Mouse (Mus musculus) lung, adult 10 weeks (tissue): ENCODE data around the gene Olfr171. TPM values are rescaled to one million over a fixed set of nuclear protein-coding genes. Genes with fewer than 3 reads are reported as not detected.

ENCODE experiments used
- polyA plus RNA-seq: library from polyadenylated mRNA; stranded (reverse); fragments of 350-450 nt; fragmentation: Illumina TruSeq; extraction: RNeasy Lipid Tissue Mini Kit (QIAGEN cat#74804); gene quantifications from one replicate; pipeline ENCODE4 v1.2.3, GENCODE M21; 2014; ENCODE audit warnings: low read depth, low replicate concordance; ENCODE audit not compliant: insufficient read depth

Gene Olfr171
- not detected for polyA plus RNA-seq

DNA sequence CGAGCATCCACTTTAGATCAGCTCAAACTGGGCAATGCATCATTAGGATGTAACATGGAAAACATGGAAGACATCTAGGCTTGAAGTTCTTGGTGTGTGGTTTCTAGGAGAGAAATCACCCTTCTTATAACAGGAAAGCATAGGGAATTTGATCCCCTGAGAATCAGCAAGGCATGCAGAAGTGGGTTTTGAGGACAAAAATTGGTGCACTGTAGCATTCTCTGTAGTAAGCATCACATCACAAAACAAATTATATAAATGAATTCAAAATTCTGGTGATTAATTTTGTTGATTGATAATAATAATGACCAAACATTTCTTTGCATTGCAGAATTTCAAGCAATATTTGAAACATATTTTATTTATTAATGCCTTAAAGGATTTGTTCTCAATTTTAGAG lies at the start of gene Olfr171:
TSS of gene Olfr171 (minus strand) at position 101 of the 400 bp plus-strand sequence.

DNA sequence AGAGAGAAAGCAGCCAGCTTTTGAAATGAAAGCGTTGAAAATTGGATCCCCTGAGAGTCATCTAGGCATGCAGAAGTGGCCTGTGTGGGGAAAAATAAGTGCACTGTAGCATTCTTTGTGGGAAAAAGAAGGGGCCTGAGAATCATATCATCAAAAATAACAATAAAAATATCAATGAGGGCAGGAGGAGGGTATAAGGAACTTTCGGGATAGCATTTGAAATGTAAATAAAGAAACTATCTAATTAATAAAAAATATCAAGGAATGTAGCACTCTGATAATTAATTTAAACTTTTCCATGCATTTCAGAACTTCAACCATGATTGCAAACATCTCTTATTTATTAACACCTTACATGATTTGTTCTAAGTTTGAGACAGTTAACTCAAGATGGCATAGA lies 17.9 kb downstream of the Olfr171 start, which contains the start of gene Olfr170:
TSS of gene Olfr170 (minus strand) at position 101 of the 400 bp plus-strand sequence.

Other genes starting within 250 kb of the Olfr171 start
- not detected for gene Olfr165, start 206.8 kb downstream of the Olfr171 start, polyA plus RNA-seq
- not detected for gene Olfr166, start 146.2 kb downstream of the Olfr171 start, polyA plus RNA-seq
- gene Olfr167, start 107.7 kb downstream of the Olfr171 start, polyA plus RNA-seq, result not detected
- gene Olfr168, start 94.4 kb downstream of the Olfr171 start, polyA plus RNA-seq, result not detected
- gene Olfr169, start 58.1 kb downstream of the Olfr171 start, polyA plus RNA-seq, result not detected
- gene Olfr170, start 18.0 kb downstream of the Olfr171 start, polyA plus RNA-seq, result not detected
- 205 TPM for gene Lamp3, start 76.5 kb upstream of the Olfr171 start, polyA plus RNA-seq
- 3.4 TPM for gene B3gnt5, start 130.3 kb upstream of the Olfr171 start, polyA plus RNA-seq